Mouse (Mus musculus) frontal cortex, postnatal 36 days (tissue): Measurements from ENCODE around the gene 1700003E16Rik.

ENCODE experiments used
- DNase-seq, 2 experiments: peaks; one replicate each; pipeline ENCODE4 v3.0.0; 2022; ENCODE audit warnings: low spot score in 2 of 2

The 1700003E16Rik gene

GRCm38 (mm10) chr6:83206321-83206720, 50.1 kb downstream of the 1700003E16Rik start:
- no peak for DNase-seq

- no peak for DNase-seq
Observed at GRCm38 (mm10) chr6:83207361-83208049, 51.3 kb downstream of the 1700003E16Rik start.

- no peak for DNase-seq
Observed at GRCm38 (mm10) chr6:83208050-83208400, 51.8 kb downstream of the 1700003E16Rik start.

- no peak for DNase-seq
Observed at GRCm38 (mm10) chr6:83210495-83210894, 54.3 kb downstream of the 1700003E16Rik start.

- DNase-seq, result no peak
Observed at GRCm38 (mm10) chr6:83211526-83211925, 55.3 kb downstream of the 1700003E16Rik start.
